Mouse (Mus musculus) forebrain, embryonic 10.5 days (tissue): ENCODE measurements around the gene Ubr7. TPM values are rescaled to one million over a fixed set of nuclear protein-coding genes. Genes with fewer than 3 reads are reported as not detected.

Experiments used
- DNase-seq: peaks from one replicate; pipeline ENCODE4 v3.0.0-alpha.2; 2017; ENCODE audit warnings: low spot score; ENCODE audit errors: extremely low spot score
- H3K27ac ChIP-seq: fragments of 300-500 bp; sonication (generic); 2 replicates; pipeline ENCODE4 v1.5.1; 2016; ENCODE audit warnings: mild to moderate bottlenecking
- H3K27me3 ChIP-seq: fragments of 300-500 bp; sonication (generic); 2 replicates; pipeline ENCODE4 v1.6.1; 2016; ENCODE audit warnings: mild to moderate bottlenecking; ENCODE audit not compliant: poor library complexity, severe bottlenecking
- H3K36me3 ChIP-seq: fragments of 300-500 bp; sonication (generic); replicated peaks from 2 replicates; pipeline ENCODE4 v1.6.1; 2016; ENCODE audit warnings: mild to moderate bottlenecking, moderate library complexity
- H3K4me1 ChIP-seq: fragments of 300-500 bp; sonication (generic); 2 replicates; pipeline ENCODE4 v1.6.1; 2016
- H3K4me3 ChIP-seq: fragments of 300-500 bp; sonication (generic); 2 replicates; pipeline ENCODE4 v1.5.1; 2016; ENCODE audit warnings: mild to moderate bottlenecking, moderate library complexity
- H3K9me3 ChIP-seq: fragments of 300-500 bp; sonication (generic); 2 replicates; pipeline ENCODE4 v1.6.1; 2016; ENCODE audit warnings: mild to moderate bottlenecking, moderate library complexity
- WGBS: fragments of 180-500 bp; shearing (Covaris S2); methylation state at CpG from one replicate; pipeline ENCODE4 v1.1.7; 2016; 5-methylcytosine and 5-hydroxymethylcytosine counted together
- polyA plus RNA-seq: library from polyadenylated mRNA; unstranded; fragments of >200 nt; fragmentation: Nextera tagmentation; extraction: Ambion mirVana; gene quantifications from 2 replicates; pipeline ENCODE4 v1.2.1, GENCODE M21; 2016

Gene Ubr7
- polyA plus RNA-seq, 1 experiment from 2014 or later, result 67.8 TPM

DNA sequence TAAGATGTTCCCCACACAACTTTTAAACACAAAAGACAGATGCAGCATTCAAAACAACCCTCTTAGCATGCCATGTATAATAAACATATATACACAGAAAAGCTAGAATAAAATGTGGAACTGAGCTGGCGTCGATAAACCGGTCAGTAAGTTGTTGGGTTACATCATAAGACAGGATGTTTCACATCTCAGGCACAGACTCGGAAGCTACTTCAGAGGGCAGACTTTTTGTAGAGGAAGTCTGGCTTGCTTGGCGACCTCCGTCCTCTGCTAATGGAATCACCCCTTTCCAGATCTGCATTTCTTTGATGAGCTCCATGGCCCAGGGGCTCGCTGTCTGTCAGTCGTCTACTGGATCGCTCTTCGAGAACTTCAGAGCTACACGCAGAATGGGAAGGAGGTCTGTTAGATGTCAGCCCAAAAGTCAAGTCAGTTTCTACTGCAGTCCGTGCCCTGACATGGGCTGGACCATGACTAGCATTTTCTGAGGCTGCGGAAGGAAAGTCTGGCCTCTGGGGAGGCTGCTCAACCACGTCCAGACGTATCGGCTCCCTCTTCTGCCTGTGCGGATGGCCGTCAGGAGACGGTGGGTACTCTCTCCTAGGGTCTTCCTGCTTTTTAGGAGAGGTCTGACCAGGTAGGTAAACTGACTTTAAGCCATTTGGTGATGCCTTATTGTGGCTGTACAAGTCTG, 27.3 kb downstream of the Ubr7 start:
- Histone ChIP-seq H3K4me1 (no peaks in the 10 kb centered on the region), H3K36me3 (peaks cover 89% of the 10 kb centered on the region), H3K27ac (no peak overlapping the region), H3K27me3 (no peaks in the 10 kb centered on the region), H3K9me3 (no peaks in the 10 kb centered on the region), H3K4me3 (no peak overlapping the region)
- DNase-seq, result no peak
- WGBS, result 94% methylated on average over 19 of the region's 19 CpGs

DNA sequence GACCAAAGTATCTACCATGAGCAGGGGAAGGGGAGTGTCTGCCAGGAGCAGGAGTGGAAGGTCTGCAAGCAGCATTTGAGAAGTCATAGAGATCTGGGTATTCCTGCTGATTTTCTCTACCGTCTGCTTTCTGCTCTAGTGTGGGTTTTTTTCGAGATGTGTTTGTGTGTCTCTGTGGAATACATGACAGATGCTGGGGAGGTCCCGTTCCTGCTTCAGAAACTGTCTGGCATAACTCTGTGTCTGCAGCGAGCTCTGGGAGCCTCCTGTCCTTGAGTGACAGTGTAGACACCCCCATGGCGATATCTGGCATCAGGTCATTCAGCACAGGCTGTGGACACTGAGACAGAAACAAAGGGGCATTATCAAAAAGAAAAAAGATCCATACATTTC, 27.8 kb downstream of the Ubr7 start:
- H3K27ac ChIP-seq, result no peak overlapping the region
- 92% methylated on average over 5 of the region's 5 CpGs for WGBS
- no peaks in the 10 kb centered on the region for H3K9me3 ChIP-seq
- H3K4me1 ChIP-seq, result no peaks in the 10 kb centered on the region
- H3K4me3 ChIP-seq, result no peak overlapping the region
- DNase-seq, result no peak
- no peaks in the 10 kb centered on the region for H3K27me3 ChIP-seq
- peaks cover 91% of the 10 kb centered on the region for H3K36me3 ChIP-seq

DNA sequence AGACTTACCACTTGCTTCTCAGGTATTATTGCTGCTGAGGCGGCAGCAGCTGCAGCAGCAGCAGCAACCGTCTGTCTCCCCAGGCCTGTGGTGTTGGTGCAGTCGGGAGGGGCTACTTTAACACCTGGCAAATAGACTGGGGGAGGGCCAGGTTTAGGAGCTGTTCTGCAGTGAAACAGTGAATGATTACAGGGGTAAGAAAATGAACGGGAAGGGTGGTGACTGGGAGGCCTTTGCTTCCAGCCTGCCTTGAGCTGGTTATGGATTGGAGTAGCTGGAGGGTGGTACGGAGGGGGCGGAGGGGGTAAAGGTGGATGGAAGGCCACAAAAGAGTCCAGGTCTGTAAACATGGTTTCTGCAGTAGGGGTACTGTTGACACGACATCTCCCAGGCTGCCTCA, 30.2 kb downstream of the Ubr7 start:
- Histone ChIP-seq H3K4me3 (no peak overlapping the region), H3K27ac (no peak overlapping the region), H3K27me3 (no peaks in the 10 kb centered on the region), H3K9me3 (no peaks in the 10 kb centered on the region), H3K4me1 (no peaks in the 10 kb centered on the region), H3K36me3 (peaks cover 95% of the 10 kb centered on the region)
- no peak for DNase-seq
- 87% methylated on average over 7 of the region's 7 CpGs for WGBS

DNA sequence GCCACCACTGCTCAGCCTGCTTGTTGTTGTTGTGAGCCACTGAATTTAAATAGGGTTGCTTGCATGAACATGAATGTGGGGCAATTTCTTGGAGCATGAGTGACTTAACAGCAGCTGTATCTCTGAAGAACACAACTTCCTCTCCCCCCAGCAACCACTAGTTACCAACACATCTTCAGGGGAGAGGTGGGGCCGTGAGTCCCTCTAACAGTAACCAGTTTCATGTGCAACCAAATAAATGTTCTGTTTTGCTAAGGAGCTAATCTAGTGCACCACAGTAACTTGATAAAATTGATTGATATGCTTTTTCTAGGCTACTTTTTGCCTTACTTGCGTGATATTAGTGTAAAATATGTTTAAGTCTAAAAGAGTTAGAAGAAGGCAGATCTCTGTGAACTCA, 41.8 kb downstream of the Ubr7 start:
- no peak overlapping the region for H3K27ac ChIP-seq
- 95% methylated on average over 2 of the region's 2 CpGs for WGBS
- H3K4me3 ChIP-seq, result no peak overlapping the region
- H3K36me3 ChIP-seq, result peaks cover 32% of the 10 kb centered on the region
- no peaks in the 10 kb centered on the region for H3K4me1 ChIP-seq
- no peak for DNase-seq
- no peaks in the 10 kb centered on the region for H3K27me3 ChIP-seq
- no peaks in the 10 kb centered on the region for H3K9me3 ChIP-seq

DNA sequence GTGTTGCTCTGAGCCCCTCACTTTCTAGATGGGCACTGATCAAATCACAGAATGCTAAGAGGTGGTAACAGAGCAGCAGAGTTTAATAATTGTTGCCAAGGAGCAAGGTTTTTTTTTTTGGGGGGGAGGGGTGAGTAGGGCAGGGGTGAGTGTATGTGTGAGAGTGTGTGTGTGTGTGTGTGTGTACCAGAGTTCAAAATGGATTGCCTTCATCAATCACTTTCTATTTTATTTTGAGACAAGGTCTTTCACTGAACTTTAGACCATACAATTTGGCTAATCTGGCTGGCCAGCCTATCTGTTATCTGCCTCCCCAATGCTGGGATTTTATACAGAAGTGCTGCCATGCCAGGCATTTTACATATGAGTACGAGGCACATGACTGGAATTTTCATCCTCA, 57.1 kb downstream of the Ubr7 start:
- Histone ChIP-seq H3K36me3 (peaks cover 38% of the 10 kb centered on the region), H3K4me3 (no peak overlapping the region), H3K9me3 (no peaks in the 10 kb centered on the region), H3K4me1 (no peaks in the 10 kb centered on the region), H3K27me3 (no peaks in the 10 kb centered on the region), H3K27ac (no peak overlapping the region)
- DNase-seq, result no peak
- WGBS, result 93% methylated on average over 1 of the region's 1 CpGs

DNA sequence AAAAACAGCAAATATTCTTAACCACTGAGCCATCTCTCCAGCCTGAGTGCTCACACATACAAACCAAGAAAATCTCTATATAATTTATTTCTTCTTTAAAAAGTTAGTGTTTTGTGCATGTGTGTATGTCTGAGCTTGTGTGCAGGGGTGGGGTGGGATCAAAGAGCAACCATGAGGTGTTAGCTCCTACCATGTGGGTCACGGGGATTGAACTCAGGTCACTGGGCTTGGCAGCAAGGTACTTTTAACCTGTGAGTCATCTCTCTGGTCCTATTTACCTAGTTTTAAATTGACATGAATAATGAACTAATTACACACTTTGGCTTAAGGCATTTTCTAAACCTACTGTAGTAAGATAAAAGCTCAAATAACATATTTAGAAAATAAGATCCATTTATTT, 68.6 kb downstream of the Ubr7 start:
- 93% methylated on average over 1 of the region's 1 CpGs for WGBS
- Histone ChIP-seq H3K9me3 (no peaks in the 10 kb centered on the region), H3K4me3 (no peak overlapping the region), H3K27ac (no peak overlapping the region), H3K27me3 (no peaks in the 10 kb centered on the region), H3K36me3 (peaks cover 10% of the 10 kb centered on the region; the same call in 1 of the 2 replicates), H3K4me1 (no peaks in the 10 kb centered on the region)
- DNase-seq, result no peak

DNA sequence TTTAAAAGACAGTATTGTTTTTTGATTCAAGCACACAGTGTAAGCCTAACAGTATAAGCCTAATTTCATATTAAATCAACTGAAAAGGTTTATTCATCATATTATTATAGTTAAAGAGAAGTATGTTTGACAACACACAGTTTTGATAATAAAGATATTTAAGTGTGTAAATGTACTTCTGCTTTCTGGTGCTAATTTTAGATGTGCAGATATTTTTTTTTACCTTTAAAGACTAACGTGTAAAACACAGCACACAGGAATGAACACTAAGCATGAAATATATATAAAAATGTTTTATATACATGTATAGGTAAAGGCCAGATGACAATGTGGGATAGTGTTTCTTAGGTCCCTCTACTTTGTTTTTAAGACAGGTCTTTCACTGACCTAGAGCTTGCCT, 69.4 kb downstream of the Ubr7 start:
- Histone ChIP-seq H3K4me1 (no peaks in the 10 kb centered on the region), H3K27ac (no peak overlapping the region), H3K36me3 (peaks cover 10% of the 10 kb centered on the region; the same call in 1 of the 2 replicates), H3K27me3 (no peaks in the 10 kb centered on the region), H3K9me3 (no peaks in the 10 kb centered on the region), H3K4me3 (no peak overlapping the region)
- DNase-seq, result no peak
- 91% methylated on average over 1 of the region's 1 CpGs for WGBS

Other genes with a start within 250 kb of the Ubr7 start
- 6.7 and 9.2 TPM in 2 replicates for gene Chga, start 203.0 kb upstream of the Ubr7 start, polyA plus RNA-seq
- gene Itpk1, start 53.0 kb upstream of the Ubr7 start, polyA plus RNA-seq, result 16.5 and 18.5 TPM in 2 replicates
- 33.8 and 36.5 TPM in 2 replicates for gene Moap1, start 14.3 kb upstream of the Ubr7 start, polyA plus RNA-seq
- gene Tmem251, start 14.2 kb upstream of the Ubr7 start, polyA plus RNA-seq, result 12.0 and 14.2 TPM in 2 replicates
- not detected in 2 replicates for gene Gm28051, start 202 bp upstream of the Ubr7 start, polyA plus RNA-seq
- 47.9 and 52.4 TPM in 2 replicates for gene Gon7, start 164 bp upstream of the Ubr7 start, polyA plus RNA-seq
- gene Gm20604, start 705 bp downstream of the Ubr7 start, polyA plus RNA-seq, result 31.7 and 35.0 TPM in 2 replicates
- 16.1 and 17.1 TPM in 2 replicates for gene Btbd7, start 120.5 kb downstream of the Ubr7 start, polyA plus RNA-seq
- gene Cox8c, start 141.3 kb downstream of the Ubr7 start, polyA plus RNA-seq, result not detected in 2 replicates
- 0.33 and 0.36 TPM in 2 replicates for gene Unc79, start 190.9 kb downstream of the Ubr7 start, polyA plus RNA-seq